Mouse (Mus musculus) C2C12 (cell line): ENCODE results near the gene Cit. TPM values are rescaled to one million over a fixed set of nuclear protein-coding genes. Genes with fewer than 3 reads are reported as not detected.

Experiments used
- H3K27me3 ChIP-seq: one replicate; pipeline ENCODE4 v1.6.1; 2011; ENCODE audit not compliant: control insufficient read depth, insufficient read depth, insufficient read length
- H3K36me3 ChIP-seq: one replicate; pipeline ENCODE4 v1.6.1; 2011; ENCODE audit not compliant: control insufficient read depth, insufficient read depth
- H3K4me3 ChIP-seq: one replicate; pipeline ENCODE4 v1.5.1; 2011; ENCODE audit warnings: mild to moderate bottlenecking, control low read depth; ENCODE audit not compliant: poor library complexity, insufficient read depth, severe bottlenecking
- H3K79me2 ChIP-seq: one replicate; pipeline ENCODE4 v1.6.1; 2011; ENCODE audit not compliant: control insufficient read depth, insufficient read depth
- H3K79me3 ChIP-seq: one replicate; pipeline ENCODE4 v1.6.1; 2011; ENCODE audit warnings: low read depth, control low read depth
- H3ac ChIP-seq: one replicate; pipeline ENCODE3; 2011; ENCODE audit warnings: low read depth; ENCODE audit not compliant: control insufficient read depth, insufficient read length
- CEBPB ChIP-seq: IDR thresholded peaks from one replicate; pipeline ENCODE4 v1.6.1; 2011; ENCODE audit warnings: low read depth, mild to moderate bottlenecking, control low read depth, moderate library complexity
- CTCF ChIP-seq: IDR thresholded peaks from one replicate; pipeline ENCODE4 v1.5.1; 2011; ENCODE audit not compliant: control insufficient read depth, insufficient read depth, insufficient read length
- FOSL1 ChIP-seq: IDR thresholded peaks from one replicate; pipeline ENCODE4 v1.8.0; 2011; ENCODE audit warnings: mild to moderate bottlenecking, low read length; ENCODE audit not compliant: poor library complexity, insufficient read depth, severe bottlenecking
- MAX ChIP-seq: IDR thresholded peaks from one replicate; pipeline ENCODE4 v1.6.1; 2011; ENCODE audit warnings: mild to moderate bottlenecking, control low read depth
- MYOD1 ChIP-seq: IDR thresholded peaks from one replicate; pipeline ENCODE4 v1.6.1; 2011; ENCODE audit warnings: low read depth; ENCODE audit not compliant: control insufficient read depth, insufficient read length
- MYOG ChIP-seq: IDR thresholded peaks from one replicate; pipeline ENCODE4 v1.6.1; 2011; ENCODE audit not compliant: control insufficient read depth, insufficient read length; ENCODE audit errors: extremely low read depth
- USF1 ChIP-seq: IDR thresholded peaks from one replicate; pipeline ENCODE4 v1.6.1; 2011; ENCODE audit warnings: low read depth, mild to moderate bottlenecking, control low read depth, moderate library complexity
- polyA plus RNA-seq: library from polyadenylated mRNA; unstranded; fragments of >200 nt; fragmentation: generic; extraction: Trizol; gene quantifications from one replicate; pipeline ENCODE4 v1.2.1, GENCODE M21; 2012; ENCODE audit warnings: missing spikeins

The Cit gene
- polyA plus RNA-seq, 1 experiment = 19.9 TPM

- Histone ChIP-seq H3K36me3 (peaks cover 74% of the 10 kb centered on the region), H3ac (no peak overlapping the region), H3K27me3 (no peaks in the 10 kb centered on the region), H3K79me2 (no peaks in the 10 kb centered on the region), H3K4me3 (no peak overlapping the region), H3K79me3 (no peaks in the 10 kb centered on the region)
- TF ChIP-seq MAX = no peak
- no peak for TF ChIP-seq CEBPB
- TF ChIP-seq MYOG = no peak
- TF ChIP-seq USF1 = no peak
- TF ChIP-seq CTCF = no peak
- TF ChIP-seq FOSL1 = no peak
- no peak for TF ChIP-seq MYOD1
Observed at GRCm38 (mm10) chr5:115953173-115953572, 108.1 kb downstream of the Cit start.

- Histone ChIP-seq H3K79me3 (no peaks in the 10 kb centered on the region), H3K79me2 (no peaks in the 10 kb centered on the region), H3ac (no peak overlapping the region), H3K4me3 (no peak overlapping the region), H3K36me3 (peaks cover 64% of the 10 kb centered on the region), H3K27me3 (no peaks in the 10 kb centered on the region)
- TF ChIP-seq CEBPB = no peak
- no peak for TF ChIP-seq FOSL1
- no peak for TF ChIP-seq USF1
- no peak for TF ChIP-seq MAX
- TF ChIP-seq CTCF = no peak
- TF ChIP-seq MYOD1 = no peak
- TF ChIP-seq MYOG = no peak
Observed at GRCm38 (mm10) chr5:115954084-115954483, 109.0 kb downstream of the Cit start.

GRCm38 (mm10) chr5:115954549-115954948 lies 109.5 kb downstream of the Cit start:
- Histone ChIP-seq H3K36me3 (peaks cover 64% of the 10 kb centered on the region), H3K4me3 (no peak overlapping the region)

GRCm38 (mm10) chr5:115955131-115955530 lies 110.1 kb downstream of the Cit start:
- H3K27me3 ChIP-seq = no peaks in the 10 kb centered on the region
- H3ac ChIP-seq = no peak overlapping the region
- no peaks in the 10 kb centered on the region for H3K79me2 ChIP-seq
- TF ChIP-seq CTCF = no peak
- TF ChIP-seq MAX = no peak
- TF ChIP-seq MYOG = no peak
- no peak for TF ChIP-seq CEBPB
- TF ChIP-seq MYOD1 = no peak
- TF ChIP-seq FOSL1 = no peak
- TF ChIP-seq USF1 = no peak
- H3K79me3 ChIP-seq = no peaks in the 10 kb centered on the region
- H3K4me3 ChIP-seq = no peak overlapping the region
- peaks cover 64% of the 10 kb centered on the region for H3K36me3 ChIP-seq

More at GRCm38 (mm10) chr5:115954549-115954948, 109.5 kb downstream of the Cit start:
- no peak for TF ChIP-seq CTCF
- no peak for TF ChIP-seq FOSL1
- no peak for TF ChIP-seq MYOD1
- no peak for TF ChIP-seq USF1
- no peak for TF ChIP-seq MAX
- no peak for TF ChIP-seq MYOG
- TF ChIP-seq CEBPB = no peak
- no peak overlapping the region for H3ac ChIP-seq
- H3K27me3 ChIP-seq = no peaks in the 10 kb centered on the region
- no peaks in the 10 kb centered on the region for H3K79me3 ChIP-seq
- no peaks in the 10 kb centered on the region for H3K79me2 ChIP-seq

- no peak overlapping the region for H3K4me3 ChIP-seq
- no peak for TF ChIP-seq CTCF
- TF ChIP-seq MYOD1 = no peak
- TF ChIP-seq MYOG = no peak
- no peak for TF ChIP-seq MAX
- TF ChIP-seq FOSL1 = no peak
- TF ChIP-seq USF1 = no peak
- TF ChIP-seq CEBPB = no peak
- H3K79me2 ChIP-seq = no peaks in the 10 kb centered on the region
- no peak overlapping the region for H3ac ChIP-seq
- H3K79me3 ChIP-seq = no peaks in the 10 kb centered on the region
- peaks cover 56% of the 10 kb centered on the region for H3K36me3 ChIP-seq
- H3K27me3 ChIP-seq = no peaks in the 10 kb centered on the region
Observed at GRCm38 (mm10) chr5:115956048-115956447, 111.0 kb downstream of the Cit start.

GRCm38 (mm10) chr5:115957177-115957576 lies 112.1 kb downstream of the Cit start:
- Histone ChIP-seq H3K27me3 (no peaks in the 10 kb centered on the region), H3K4me3 (no peak overlapping the region), H3K79me3 (no peaks in the 10 kb centered on the region), H3K36me3 (peaks cover 46% of the 10 kb centered on the region), H3K79me2 (no peaks in the 10 kb centered on the region), H3ac (no peak overlapping the region)
- TF ChIP-seq MAX (no peak), MYOD1 (no peak), CTCF (no peak)
